Mouse (Mus musculus) heart, embryonic 11.5 days (tissue): Measurements from ENCODE around the gene A230050P20Rik. TPM values are rescaled to one million over a fixed set of nuclear protein-coding genes. Genes with fewer than 3 reads are reported as not detected.

Experiments used
- ATAC-seq: fragments of 200-750 bp; cut with Nextera tagmentation; replicated peaks from 2 replicates; pipeline ENCODE4 v1.8.0; 2017; ENCODE audit warnings: moderate library complexity; ENCODE audit not compliant: insufficient number of reproducible peaks, low FRiP score, low TSS enrichment
- H3K27ac ChIP-seq: fragments of 300-500 bp; sonication (generic); 2 replicates; pipeline ENCODE4 v1.5.1; 2014; ENCODE audit warnings: mild to moderate bottlenecking, low read depth, low read length
- H3K27me3 ChIP-seq: fragments of 300-500 bp; sonication (generic); 2 replicates; pipeline ENCODE4 v1.6.1; 2014; ENCODE audit warnings: mild to moderate bottlenecking, low read length, mixed read lengths; ENCODE audit not compliant: control insufficient read depth, insufficient read depth
- H3K36me3 ChIP-seq: fragments of 300-500 bp; sonication (generic); 2 replicates; pipeline ENCODE4 v1.6.1; 2014; ENCODE audit warnings: mild to moderate bottlenecking, low read length, moderate library complexity, mixed read lengths; ENCODE audit not compliant: control insufficient read depth, insufficient read depth
- H3K4me1 ChIP-seq: fragments of 300-500 bp; sonication (generic); 2 replicates; pipeline ENCODE4 v1.6.1; 2014; ENCODE audit warnings: low read length; ENCODE audit not compliant: control insufficient read depth, insufficient read depth
- H3K4me2 ChIP-seq: fragments of 300-500 bp; sonication (generic); 2 replicates; pipeline ENCODE4 v1.6.1; 2014; ENCODE audit warnings: mild to moderate bottlenecking, moderate library complexity
- H3K4me3 ChIP-seq: fragments of 300-500 bp; sonication (generic); 2 replicates; pipeline ENCODE4 v1.5.1; 2014; ENCODE audit warnings: low read depth, low read length
- H3K9ac ChIP-seq: fragments of 300-500 bp; sonication (generic); 2 replicates; pipeline ENCODE4 v1.6.1; 2014; ENCODE audit warnings: mild to moderate bottlenecking, low read depth, low read length, moderate library complexity
- H3K9me3 ChIP-seq: fragments of 300-500 bp; sonication (generic); replicated peaks from 2 replicates; pipeline ENCODE4 v1.6.1; 2016; ENCODE audit warnings: low read length; ENCODE audit not compliant: control insufficient read depth
- WGBS: fragments of 180-500 bp; shearing (Covaris S2); extraction: QIAGEN DNeasy Blood & Tissue Kit; methylation state at CpG from one replicate; pipeline ENCODE4 v1.1.7; 2014; ENCODE audit not compliant: insufficient replicate concordance; 5-methylcytosine and 5-hydroxymethylcytosine counted together
- polyA plus RNA-seq: library from polyadenylated mRNA; unstranded; fragments of >200 nt; fragmentation: Nextera tagmentation; extraction: Ambion mirVana; gene quantifications from 2 replicates; pipeline ENCODE4 v1.2.1, GENCODE M21; 2014

Gene A230050P20Rik
- polyA plus RNA-seq, 1 experiment from 2014 or later: 2.1 TPM

DNA sequence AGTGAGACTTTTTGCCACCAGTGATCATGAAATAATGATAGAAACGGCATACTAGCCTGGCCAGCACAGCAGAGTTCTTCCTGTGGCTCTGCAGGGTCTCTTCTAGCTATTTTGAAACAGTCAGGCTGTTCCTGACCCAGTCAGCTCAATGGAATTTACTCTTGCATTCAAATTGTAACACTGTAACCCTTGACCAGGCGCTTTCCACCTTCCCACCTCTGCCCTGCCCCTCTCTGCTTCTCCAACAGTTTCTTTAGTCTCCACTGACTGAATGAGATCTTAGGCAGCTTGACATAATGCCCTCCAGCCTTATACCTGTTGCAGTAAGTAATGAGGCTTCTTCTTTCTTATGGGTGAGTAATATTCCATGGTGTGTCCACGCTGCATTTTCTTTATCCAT lies 1.6 kb upstream of the A230050P20Rik start:
- Histone ChIP-seq H3K9ac (no peak overlapping the region), H3K36me3 (no peaks in the 10 kb centered on the region), H3K27ac (no peak overlapping the region), H3K27me3 (peaks cover 44% of the 10 kb centered on the region), H3K9me3 (no peaks in the 10 kb centered on the region), H3K4me2 (no peak overlapping the region), H3K4me3 (no peak overlapping the region), H3K4me1 (no peaks in the 10 kb centered on the region)
- no peak for ATAC-seq
- WGBS: 52% methylated on average over 3 of the region's 3 CpGs

DNA sequence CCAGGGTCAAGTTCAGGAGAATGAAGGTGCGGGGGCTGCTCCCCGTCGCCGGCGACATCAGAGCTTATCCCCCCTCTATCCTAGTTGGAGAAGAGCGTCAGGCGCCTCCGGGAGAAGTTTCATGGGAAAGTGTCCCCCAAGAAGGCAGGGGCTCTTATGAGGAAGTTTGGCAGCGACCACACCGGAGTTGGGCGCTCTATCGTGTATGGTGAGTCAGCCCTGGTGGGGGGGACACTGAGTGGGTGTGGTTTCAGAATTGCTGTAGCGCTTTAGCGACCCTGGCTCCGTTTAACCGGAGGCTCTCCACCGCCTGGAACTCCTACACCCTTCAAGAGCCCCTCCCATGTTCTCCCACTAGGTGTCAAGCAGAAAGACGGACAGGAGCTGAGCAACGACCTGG lies 804 bp downstream of the A230050P20Rik start:
- Histone ChIP-seq H3K36me3 (no peaks in the 10 kb centered on the region), H3K27me3 (peaks cover 44% of the 10 kb centered on the region), H3K4me1 (no peaks in the 10 kb centered on the region), H3K4me3 (peak overlapping the region; percentile 39), H3K4me2 (peak overlapping the region; percentile 64), H3K27ac (no peak overlapping the region), H3K9me3 (no peaks in the 10 kb centered on the region), H3K9ac (peak overlapping the region; percentile 29; the same call in 1 of the 2 replicates)
- no peak for ATAC-seq
- WGBS: 4% methylated on average over 19 of the region's 19 CpGs

DNA sequence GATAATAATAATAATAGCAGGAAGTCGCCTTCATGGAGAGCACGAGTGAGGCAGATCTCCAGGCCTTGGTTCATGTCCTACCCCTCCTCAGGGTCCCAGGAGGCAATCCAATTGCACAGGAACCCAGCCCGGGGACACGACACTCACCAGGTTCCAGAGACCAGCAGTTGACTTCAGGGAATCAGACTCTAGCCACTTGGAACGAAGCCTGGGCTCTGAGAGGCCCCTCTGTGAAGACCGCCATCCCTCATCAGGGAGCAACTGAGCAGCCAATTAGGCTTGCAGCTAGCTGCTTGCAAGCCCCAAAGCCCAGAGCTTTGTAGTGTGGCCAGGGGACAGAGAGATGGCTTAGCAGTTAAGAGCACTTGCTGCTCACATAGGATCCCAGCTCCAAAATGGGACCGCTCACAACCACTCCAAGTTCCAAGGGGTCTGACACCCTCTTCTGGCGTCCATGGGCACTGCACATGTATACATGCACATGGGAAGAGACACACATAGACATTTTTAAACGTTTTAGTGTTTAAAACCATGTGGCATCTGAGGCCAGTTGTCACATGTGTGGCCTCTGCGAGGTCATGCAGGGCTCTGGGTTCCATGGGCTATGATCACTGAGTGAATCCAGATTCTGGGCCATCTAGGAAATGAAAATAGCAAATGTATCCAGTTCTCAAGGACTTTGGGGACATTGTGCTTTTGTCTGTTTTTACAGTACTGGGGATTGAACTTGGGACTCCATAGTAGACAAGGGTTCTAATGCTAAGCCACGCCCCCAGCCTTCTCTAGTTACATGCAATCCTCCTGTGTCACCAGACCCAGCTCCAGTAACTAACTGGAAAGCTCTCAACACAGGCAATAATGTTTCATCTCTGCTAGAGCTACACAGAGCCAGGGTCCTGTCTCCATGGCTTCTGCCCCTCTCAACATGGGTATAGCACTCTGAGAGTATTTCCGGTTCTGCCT lies 2.0 kb downstream of the A230050P20Rik start:
- Histone ChIP-seq H3K9ac (no peak overlapping the region), H3K4me1 (no peaks in the 10 kb centered on the region), H3K36me3 (no peaks in the 10 kb centered on the region), H3K27ac (no peak overlapping the region), H3K27me3 (peaks cover 44% of the 10 kb centered on the region), H3K4me3 (no peak overlapping the region), H3K9me3 (no peaks in the 10 kb centered on the region), H3K4me2 (no peak overlapping the region)
- no peak for ATAC-seq
- 68% methylated on average over 12 of the region's 12 CpGs for WGBS

DNA sequence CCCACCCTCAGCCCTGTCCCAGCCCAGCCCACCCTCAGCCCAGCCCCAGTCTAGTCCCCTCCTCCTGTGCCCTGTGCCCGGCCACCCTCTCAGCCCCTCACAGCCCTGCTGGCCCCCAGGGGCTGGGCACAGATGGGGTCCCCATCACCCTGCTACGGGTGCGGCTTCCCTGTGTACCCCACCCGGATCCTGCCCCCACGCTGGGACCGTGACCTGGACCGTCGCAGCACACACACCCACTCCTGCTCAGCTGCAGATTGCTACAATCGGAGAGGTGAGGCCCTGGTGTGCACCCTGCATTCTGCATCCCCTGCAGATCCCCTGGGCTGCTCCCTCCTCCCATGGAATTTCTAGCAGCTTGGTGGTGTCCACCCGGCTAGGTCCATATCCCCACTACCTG lies 4.5 kb downstream of the A230050P20Rik start:
- ATAC-seq: no peak
- no peaks in the 10 kb centered on the region for H3K9me3 ChIP-seq
- no peak overlapping the region for H3K4me2 ChIP-seq
- WGBS: 89% methylated on average over 9 of the region's 10 CpGs
- H3K36me3 ChIP-seq: no peaks in the 10 kb centered on the region
- H3K9ac ChIP-seq: no peak overlapping the region
- H3K27me3 ChIP-seq: peaks cover 33% of the 10 kb centered on the region
- peaks cover 2% of the 10 kb centered on the region; the same call in 1 of the 2 replicates for H3K4me1 ChIP-seq
- H3K4me3 ChIP-seq: no peak overlapping the region
- H3K27ac ChIP-seq: no peak overlapping the region

DNA sequence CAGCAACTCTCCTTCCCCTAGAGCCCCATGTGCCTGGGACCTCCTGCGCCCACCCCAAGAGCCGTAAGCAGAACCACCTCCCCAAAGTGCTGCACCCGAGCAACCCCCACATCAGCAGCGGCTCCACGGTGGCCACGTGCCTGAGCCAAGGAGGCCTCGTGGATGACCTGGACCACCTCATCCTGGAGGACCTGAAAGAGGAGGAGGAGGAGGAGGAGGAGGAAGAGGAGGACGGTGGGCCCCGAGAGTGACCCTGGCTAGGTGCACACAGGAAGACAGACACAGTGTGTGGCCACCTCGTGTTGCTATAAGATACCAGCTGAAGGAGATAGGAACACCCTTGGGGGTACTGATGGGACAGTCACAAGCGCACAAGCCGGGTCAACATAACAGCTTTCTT lies 5.1 kb downstream of the A230050P20Rik start:
- no peaks in the 10 kb centered on the region for H3K9me3 ChIP-seq
- 84% methylated on average over 12 of the region's 12 CpGs for WGBS
- no peak overlapping the region for H3K4me3 ChIP-seq
- no peak overlapping the region for H3K9ac ChIP-seq
- no peaks in the 10 kb centered on the region for H3K36me3 ChIP-seq
- H3K4me2 ChIP-seq: no peak overlapping the region
- peaks cover 29% of the 10 kb centered on the region for H3K27me3 ChIP-seq
- peaks cover 2% of the 10 kb centered on the region; the same call in 1 of the 2 replicates for H3K4me1 ChIP-seq
- ATAC-seq: no peak
- H3K27ac ChIP-seq: no peak overlapping the region

DNA sequence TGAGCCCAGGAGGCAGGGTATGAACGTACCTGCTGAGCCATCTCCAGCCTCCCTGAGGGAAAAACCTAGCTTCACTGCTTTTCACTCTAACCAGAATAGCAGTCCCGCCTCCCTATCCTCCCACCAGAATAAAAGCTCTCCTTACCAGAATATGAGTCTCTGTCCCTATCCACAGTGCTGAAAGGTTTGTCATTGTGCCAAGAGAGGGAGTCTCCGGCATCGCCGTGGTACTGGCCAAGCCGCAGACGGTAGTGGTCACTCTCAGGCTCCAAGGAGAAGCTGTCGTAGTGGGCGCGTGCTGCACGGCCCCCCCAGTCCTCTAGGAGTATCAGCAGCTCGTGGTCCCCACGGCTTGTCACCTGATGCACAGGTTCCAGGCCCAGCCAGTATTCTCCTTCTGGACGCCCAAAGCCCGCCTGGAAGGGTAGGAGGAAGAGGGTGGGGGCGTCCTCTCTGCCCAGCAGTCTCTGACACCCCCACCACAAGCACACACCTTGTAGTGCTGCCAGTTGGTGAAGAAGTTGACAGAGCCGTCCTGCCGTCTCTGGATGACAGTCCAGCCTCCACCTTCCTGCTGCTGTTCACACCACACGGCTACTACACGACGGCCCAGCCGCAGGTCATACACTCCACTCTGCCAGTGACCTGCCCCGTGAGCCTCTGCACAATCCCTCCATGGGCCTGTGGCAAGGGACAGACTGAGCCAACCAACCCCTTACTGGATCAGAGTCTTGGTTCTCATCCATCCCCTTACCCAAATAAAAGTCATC lies 6.8 kb downstream of the A230050P20Rik start:
- Histone ChIP-seq H3K9me3 (no peaks in the 10 kb centered on the region), H3K36me3 (no peaks in the 10 kb centered on the region), H3K9ac (no peak overlapping the region), H3K27me3 (peaks cover 12% of the 10 kb centered on the region), H3K4me3 (no peak overlapping the region), H3K4me2 (no peak overlapping the region), H3K4me1 (peaks cover 6% of the 10 kb centered on the region), H3K27ac (no peak overlapping the region)
- WGBS: 55% methylated on average over 23 of the region's 23 CpGs
- no peak for ATAC-seq

DNA sequence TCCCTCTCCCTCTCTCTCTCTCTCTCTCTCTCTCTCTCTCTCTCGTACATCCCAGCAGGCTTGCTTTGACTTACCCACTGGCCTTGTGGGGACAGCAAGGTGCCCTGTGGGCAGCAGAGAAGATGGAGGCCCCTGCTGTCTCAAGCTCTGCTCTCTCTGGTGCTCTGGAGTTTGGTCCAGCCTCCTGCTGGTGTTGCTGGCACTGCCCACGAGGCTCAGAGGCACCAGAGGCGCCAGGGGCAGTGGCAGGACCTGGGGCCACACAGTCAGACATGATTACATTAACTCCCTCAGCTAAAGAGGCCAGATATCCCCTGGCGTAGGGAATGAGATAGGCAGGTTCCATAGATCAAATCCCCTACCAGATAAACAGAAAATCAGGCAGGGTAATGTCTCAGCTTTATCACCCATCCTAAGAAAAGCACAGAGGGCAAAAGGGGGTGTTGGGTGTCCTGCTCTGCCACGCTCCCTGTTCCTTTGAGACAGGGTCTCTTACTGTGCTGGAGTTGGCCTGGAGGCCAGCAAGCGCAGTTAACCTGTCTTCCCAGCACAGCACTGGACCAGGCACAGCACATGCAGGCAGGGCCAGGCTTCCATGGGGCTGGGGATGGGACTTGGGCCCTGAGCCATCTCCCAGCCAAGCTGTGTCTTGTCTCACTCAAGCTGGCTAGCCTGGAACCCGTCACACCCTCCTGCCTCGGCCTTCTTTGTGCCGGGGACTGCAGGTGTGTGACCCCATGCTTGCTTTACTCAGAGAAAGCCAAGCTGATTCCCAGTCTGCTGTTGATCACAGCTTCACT lies 8.1 kb downstream of the A230050P20Rik start:
- 0 out of 2 replicates have a peak overlapping the region, but pooled peaks have one; percentile 16 for H3K9ac ChIP-seq
- 68% methylated on average over 9 of the region's 9 CpGs for WGBS
- no peak overlapping the region for H3K27ac ChIP-seq
- H3K27me3 ChIP-seq: peaks cover 2% of the 10 kb centered on the region; the same call in 1 of the 2 replicates
- no peaks in the 10 kb centered on the region for H3K9me3 ChIP-seq
- H3K36me3 ChIP-seq: no peaks in the 10 kb centered on the region
- no peak for ATAC-seq
- no peak overlapping the region for H3K4me2 ChIP-seq
- no peak overlapping the region for H3K4me3 ChIP-seq
- H3K4me1 ChIP-seq: peaks cover 6% of the 10 kb centered on the region
